Mouse (Mus musculus) liver, postnatal 0 days (tissue): ENCODE data around the gene Kcnq2. TPM values are rescaled to one million over a fixed set of nuclear protein-coding genes. Genes with fewer than 3 reads are reported as not detected.
A peak's percentile ranks its signal among the peaks of the same experiment; 100 is the strongest.

ENCODE experiments used
- ATAC-seq: fragments of 200-750 bp; cut with Nextera tagmentation; 2 replicates; pipeline ENCODE4 v1.8.0; 2017; ENCODE audit warnings: mild to moderate bottlenecking, moderate library complexity
- DNase-seq: peaks from one replicate; pipeline ENCODE4 v3.0.0-alpha.2; 2016
- H3K27ac ChIP-seq: fragments of 300-500 bp; sonication (generic); 2 replicates; pipeline ENCODE4 v1.5.1; 2014; ENCODE audit warnings: antibody characterized with exemption, moderate library complexity, mild to moderate bottlenecking, low read depth
- H3K27me3 ChIP-seq: fragments of 300-500 bp; sonication (generic); 2 replicates; pipeline ENCODE4 v1.6.1; 2014; ENCODE audit warnings: low read length, control low read depth, mixed read lengths; ENCODE audit not compliant: insufficient read depth
- H3K36me3 ChIP-seq: fragments of 300-500 bp; sonication (generic); replicated peaks from 2 replicates; pipeline ENCODE4 v1.6.1; 2014; ENCODE audit warnings: mild to moderate bottlenecking, control low read depth, low read length, moderate library complexity, mixed read lengths; ENCODE audit not compliant: insufficient read depth
- H3K4me1 ChIP-seq: fragments of 300-500 bp; sonication (generic); 2 replicates; pipeline ENCODE4 v1.6.1; 2014; ENCODE audit warnings: antibody characterized with exemption, mild to moderate bottlenecking, control low read depth; ENCODE audit not compliant: insufficient read depth
- H3K4me2 ChIP-seq: fragments of 300-500 bp; sonication (generic); 2 replicates; pipeline ENCODE4 v1.6.1; 2014; ENCODE audit warnings: low read depth, mild to moderate bottlenecking, low read length, moderate library complexity, mixed read lengths
- H3K4me3 ChIP-seq: fragments of 300-500 bp; sonication (generic); 2 replicates; pipeline ENCODE4 v1.5.1; 2014; ENCODE audit warnings: low read depth, low read length
- H3K9ac ChIP-seq: fragments of 300-500 bp; sonication (generic); replicated peaks from 2 replicates; pipeline ENCODE4 v1.6.1; 2014; ENCODE audit warnings: mild to moderate bottlenecking, moderate library complexity
- H3K9me3 ChIP-seq: fragments of 300-500 bp; sonication (generic); 2 replicates; pipeline ENCODE4 v1.6.1; 2016; ENCODE audit warnings: mild to moderate bottlenecking, control low read depth, low read length, mixed read lengths
- CTCF ChIP-seq: sonication (generic); IDR thresholded peaks from 2 replicates; pipeline ENCODE4 v1.5.1; 2016; ENCODE audit warnings: antibody characterized with exemption, low read depth
- EP300 ChIP-seq: IDR thresholded peaks from 2 replicates; pipeline ENCODE4 v1.6.1; 2016; ENCODE audit warnings: antibody characterized with exemption, low read depth, mild to moderate bottlenecking
- WGBS: fragments of 180-500 bp; shearing (Covaris S2); extraction: QIAGEN DNeasy Blood & Tissue Kit; methylation state at CpG from one replicate; pipeline ENCODE4 v1.1.7; 2014; ENCODE audit not compliant: insufficient replicate concordance; 5-methylcytosine and 5-hydroxymethylcytosine counted together
- polyA plus RNA-seq: library from polyadenylated mRNA; unstranded; fragments of >200 nt; fragmentation: Nextera tagmentation; extraction: Ambion mirVana; gene quantifications from 2 replicates; pipeline ENCODE4 v1.2.1, GENCODE M21; 2015

The Kcnq2 gene
- polyA plus RNA-seq, 1 experiment from 2014 or later = not detected

- no peak for TF ChIP-seq EP300
- TF ChIP-seq CTCF = no peak
- Histone ChIP-seq H3K36me3 (no peaks in the 10 kb centered on the region), H3K9me3 (no peaks in the 10 kb centered on the region), H3K4me3 (no peak overlapping the region), H3K4me2 (no peak overlapping the region), H3K9ac (no peak overlapping the region), H3K27ac (no peak overlapping the region), H3K4me1 (no peaks in the 10 kb centered on the region; the same call in 1 of the 2 replicates), H3K27me3 (no peaks in the 10 kb centered on the region)
- ATAC-seq (no peak), DNase-seq (no peak)
- 76% methylated on average over 2 of the region's 2 CpGs for WGBS
Measured at GRCm38 (mm10) chr2:181078908-181079307, 56.2 kb downstream of the Kcnq2 start.

DNA sequence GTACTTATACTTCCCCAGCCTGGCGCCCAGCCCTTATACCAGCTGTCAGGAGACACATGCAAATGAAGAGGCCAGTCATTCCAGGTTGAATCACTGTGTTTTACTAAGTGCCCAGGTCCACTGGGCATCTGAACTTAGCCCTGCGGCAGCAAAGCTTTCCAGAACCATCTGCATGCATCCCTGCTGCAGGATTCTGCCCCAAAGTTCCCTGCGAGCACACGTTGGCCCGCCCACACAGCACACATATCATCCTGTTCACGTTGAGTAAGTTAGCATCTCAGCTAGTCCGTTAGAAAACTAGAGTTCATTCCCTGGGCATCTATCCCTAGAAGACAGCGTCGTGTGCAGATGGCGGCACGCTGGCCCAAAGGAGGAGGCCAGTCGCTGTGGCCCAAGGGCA, 59.6 kb downstream of the Kcnq2 start:
- Histone ChIP-seq H3K36me3 (no peaks in the 10 kb centered on the region), H3K9ac (no peak overlapping the region), H3K4me3 (no peak overlapping the region), H3K27me3 (no peaks in the 10 kb centered on the region), H3K4me1 (no peaks in the 10 kb centered on the region; the same call in 1 of the 2 replicates), H3K27ac (no peak overlapping the region), H3K9me3 (no peaks in the 10 kb centered on the region), H3K4me2 (no peak overlapping the region)
- TF ChIP-seq CTCF (no peak), EP300 (no peak)
- 79% methylated on average over 12 of the region's 12 CpGs for WGBS
- DNase-seq (no peak), ATAC-seq (no peak)

GRCm38 (mm10) chr2:181072403-181072714, 62.7 kb downstream of the Kcnq2 start:
- Histone ChIP-seq H3K36me3 (no peaks in the 10 kb centered on the region), H3K27ac (no peak overlapping the region), H3K9me3 (no peaks in the 10 kb centered on the region), H3K9ac (no peak overlapping the region), H3K4me1 (no peaks in the 10 kb centered on the region), H3K27me3 (no peaks in the 10 kb centered on the region), H3K4me2 (no peak overlapping the region), H3K4me3 (no peak overlapping the region)
- DNase-seq = no peak
- WGBS = 0% methylated on average over 1 of the region's 1 CpGs
- TF ChIP-seq EP300 (no peak), CTCF (no peak)
- ATAC-seq = no peak

- Histone ChIP-seq H3K4me3 (no peak overlapping the region), H3K36me3 (no peaks in the 10 kb centered on the region), H3K27me3 (no peaks in the 10 kb centered on the region), H3K4me2 (no peak overlapping the region), H3K27ac (no peak overlapping the region), H3K4me1 (no peaks in the 10 kb centered on the region), H3K9me3 (no peaks in the 10 kb centered on the region), H3K9ac (no peak overlapping the region)
- 52% methylated on average over 7 of the region's 7 CpGs for WGBS
- peak; percentile 47; the same call in 1 of the 2 replicates for ATAC-seq
- TF ChIP-seq CTCF (peak; percentile 91), EP300 (no peak)
- DNase-seq = peak; percentile 84
Measured at GRCm38 (mm10) chr2:181071706-181072402, 63.2 kb downstream of the Kcnq2 start.

GRCm38 (mm10) chr2:181070136-181070535, 65.0 kb downstream of the Kcnq2 start:
- no peak for ATAC-seq

DNA sequence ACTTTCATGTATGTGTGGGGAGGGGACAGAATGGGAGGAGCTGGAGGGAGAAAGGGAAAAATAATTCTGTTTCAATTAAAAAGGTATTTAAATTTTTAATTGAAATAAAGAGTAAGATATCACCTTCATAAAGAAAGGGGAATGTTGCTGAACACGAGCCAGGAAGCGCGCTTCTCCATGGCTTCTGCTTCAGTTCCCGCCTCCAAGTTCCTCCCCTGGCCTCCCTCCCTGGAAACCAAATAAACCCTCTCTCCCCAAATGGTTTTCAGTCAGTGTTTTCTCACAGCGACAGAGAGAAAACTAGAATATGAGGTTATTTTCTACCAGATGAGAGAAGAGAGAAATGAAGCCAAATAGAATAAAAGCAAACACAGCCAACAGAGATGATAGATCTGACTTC, 66.6 kb downstream of the Kcnq2 start:
- Histone ChIP-seq H3K4me3 (no peak overlapping the region), H3K4me1 (no peaks in the 10 kb centered on the region), H3K9me3 (no peaks in the 10 kb centered on the region), H3K9ac (no peak overlapping the region), H3K4me2 (no peak overlapping the region), H3K27ac (no peak overlapping the region), H3K27me3 (no peaks in the 10 kb centered on the region), H3K36me3 (no peaks in the 10 kb centered on the region)
- 62% methylated on average over 5 of the region's 5 CpGs for WGBS
- no peak for ATAC-seq
- DNase-seq = no peak
- TF ChIP-seq EP300 = no peak
- TF ChIP-seq CTCF = no peak

More at GRCm38 (mm10) chr2:181070136-181070535, 65.0 kb downstream of the Kcnq2 start:
- Histone ChIP-seq H3K27me3 (no peaks in the 10 kb centered on the region), H3K27ac (no peak overlapping the region), H3K9me3 (no peaks in the 10 kb centered on the region), H3K9ac (no peak overlapping the region), H3K4me2 (no peak overlapping the region), H3K4me1 (no peaks in the 10 kb centered on the region), H3K36me3 (no peaks in the 10 kb centered on the region), H3K4me3 (no peak overlapping the region)
- DNase-seq = no peak
- TF ChIP-seq CTCF (no peak), EP300 (no peak)
- WGBS = 54% methylated on average over 7 of the region's 7 CpGs
